Mouse (Mus musculus) midbrain, embryonic 12.5 days (tissue): ENCODE measurements at regions not wholly inside any gene's neighbourhood (a gene's known extent, or its start where the extent isn't known, plus 50 kb on each side); places are given as distances from the start of the nearest gene placed in this dataset.
A peak's percentile ranks its signal among the peaks of the same experiment; 100 is the strongest.

Experiments used
- ATAC-seq: fragments of 200-750 bp; cut with Nextera tagmentation; 2 replicates; pipeline ENCODE4 v1.8.0; 2017; ENCODE audit warnings: low read depth, moderate TSS enrichment, moderate library complexity; ENCODE audit not compliant: low FRiP score
- H3K27ac ChIP-seq: fragments of 300-500 bp; sonication (generic); replicated peaks from 2 replicates; pipeline ENCODE4 v1.5.1; 2016; ENCODE audit warnings: mild to moderate bottlenecking
- H3K27me3 ChIP-seq: fragments of 300-500 bp; sonication (generic); 2 replicates; pipeline ENCODE4 v1.6.1; 2016; ENCODE audit warnings: mild to moderate bottlenecking
- H3K36me3 ChIP-seq: fragments of 300-500 bp; sonication (generic); 2 replicates; pipeline ENCODE4 v1.6.1; 2016
- H3K4me1 ChIP-seq: fragments of 300-500 bp; sonication (generic); 2 replicates; pipeline ENCODE4 v1.6.1; 2016
- H3K4me2 ChIP-seq: fragments of 300-500 bp; sonication (generic); replicated peaks from 2 replicates; pipeline ENCODE4 v1.6.1; 2016; ENCODE audit warnings: mild to moderate bottlenecking, moderate library complexity
- H3K4me3 ChIP-seq: fragments of 300-500 bp; sonication (generic); 2 replicates; pipeline ENCODE4 v1.5.1; 2016; ENCODE audit warnings: mild to moderate bottlenecking
- H3K9ac ChIP-seq: fragments of 300-500 bp; sonication (generic); replicated peaks from 2 replicates; pipeline ENCODE4 v1.6.1; 2016; ENCODE audit warnings: mild to moderate bottlenecking, moderate library complexity
- H3K9me3 ChIP-seq: fragments of 300-500 bp; sonication (generic); 2 replicates; pipeline ENCODE4 v1.6.1; 2016; ENCODE audit warnings: mild to moderate bottlenecking
- WGBS: fragments of 180-500 bp; shearing (Covaris S2); methylation state at CpG from one replicate; pipeline ENCODE4 v1.1.7; 2016; 5-methylcytosine and 5-hydroxymethylcytosine counted together

DNA sequence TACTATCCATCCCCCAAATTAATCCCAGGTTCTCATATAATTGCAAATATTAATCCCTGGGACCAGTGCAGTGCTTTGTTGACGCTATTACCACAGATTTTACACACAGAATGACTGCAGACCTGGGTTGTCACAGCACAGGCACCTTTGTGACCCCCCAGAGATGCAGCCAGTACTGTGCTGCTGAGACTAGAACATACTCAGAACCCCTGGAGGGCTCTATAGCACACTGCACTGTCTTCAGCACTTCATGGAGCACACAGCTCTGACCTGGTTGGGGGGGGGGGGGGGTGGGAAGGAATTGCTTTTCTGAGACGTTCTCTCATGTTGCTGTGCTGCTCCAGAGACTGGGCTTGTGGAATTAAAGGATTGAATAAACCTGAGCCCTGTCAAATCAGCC is 154.9 kb upstream of the Gm34302 start:
- H3K9me3 ChIP-seq: no peaks in the 10 kb centered on the region
- H3K27ac ChIP-seq: no peak overlapping the region
- no peaks in the 10 kb centered on the region for H3K4me1 ChIP-seq
- ATAC-seq: peak; percentile 78; the same call in 1 of the 2 replicates
- H3K4me3 ChIP-seq: no peak overlapping the region
- H3K36me3 ChIP-seq: no peaks in the 10 kb centered on the region
- 33% methylated on average over 2 of the region's 2 CpGs for WGBS
- H3K4me2 ChIP-seq: no peak overlapping the region
- H3K27me3 ChIP-seq: no peaks in the 10 kb centered on the region
- no peak overlapping the region for H3K9ac ChIP-seq

DNA sequence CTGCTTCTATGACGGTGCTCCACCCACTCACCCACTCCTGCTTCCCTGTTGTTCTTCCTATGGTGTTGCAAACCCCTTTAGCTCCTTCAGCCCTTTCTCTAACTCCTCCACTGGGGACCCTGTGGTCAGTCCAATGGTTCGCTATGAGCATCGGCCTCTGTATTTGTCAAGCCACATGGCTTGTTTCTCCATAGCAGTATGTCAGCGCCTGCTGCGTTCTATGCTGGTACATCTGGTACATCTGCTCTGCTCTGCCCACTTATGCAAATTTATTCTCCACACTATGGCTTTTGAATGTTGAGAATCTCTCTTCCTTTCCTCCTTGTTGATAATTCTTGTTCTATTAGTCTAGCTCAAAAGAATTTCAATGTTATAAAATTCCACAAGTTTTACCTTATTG is 154.2 kb upstream of the Gm34302 start:
- H3K4me3 ChIP-seq: no peak overlapping the region
- ATAC-seq: 0 out of 2 replicates have a peak, but pooled peaks have one; percentile 27
- H3K4me2 ChIP-seq: no peak overlapping the region
- WGBS: 68% methylated on average over 5 of the region's 5 CpGs
- H3K36me3 ChIP-seq: no peaks in the 10 kb centered on the region
- H3K9ac ChIP-seq: no peak overlapping the region
- H3K4me1 ChIP-seq: no peaks in the 10 kb centered on the region
- no peaks in the 10 kb centered on the region for H3K27me3 ChIP-seq
- no peak overlapping the region for H3K27ac ChIP-seq
- H3K9me3 ChIP-seq: no peaks in the 10 kb centered on the region

- H3K9ac ChIP-seq: no peak overlapping the region
- no peaks in the 10 kb centered on the region for H3K4me1 ChIP-seq
- H3K4me3 ChIP-seq: no peak overlapping the region
- no peak for ATAC-seq
- H3K9me3 ChIP-seq: no peaks in the 10 kb centered on the region
- WGBS: 78% methylated on average over 5 of the region's 5 CpGs
- H3K27me3 ChIP-seq: no peaks in the 10 kb centered on the region
- H3K36me3 ChIP-seq: no peaks in the 10 kb centered on the region
- H3K4me2 ChIP-seq: no peak overlapping the region
- H3K27ac ChIP-seq: no peak overlapping the region
Measured at GRCm38 (mm10) chr3:63627724-63628123, 144.0 kb upstream of the Gm34302 start.

DNA sequence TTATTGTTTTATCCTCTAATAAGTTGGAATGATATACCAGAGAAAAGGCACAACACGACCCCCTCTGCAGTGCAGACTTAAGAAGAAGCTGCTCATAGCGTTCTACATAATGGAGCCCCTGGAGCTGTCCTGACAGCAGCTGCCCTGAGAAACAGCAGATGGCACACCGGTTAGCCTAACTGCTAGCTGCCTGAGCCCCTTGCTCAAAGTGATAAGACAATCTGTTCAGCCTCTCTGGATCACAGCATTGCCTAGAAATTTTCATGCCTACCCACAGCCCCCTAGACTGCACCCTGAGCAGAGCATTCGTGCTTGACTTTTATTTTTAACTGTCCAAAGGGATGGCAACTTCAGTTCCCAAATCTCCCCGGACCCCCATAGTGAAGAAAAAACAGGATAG is 132.4 kb upstream of the Gm34302 start:
- ATAC-seq: peak; percentile 89
- no peaks in the 10 kb centered on the region for H3K27me3 ChIP-seq
- 0 out of 2 replicates have a peak overlapping the region, but pooled peaks have one; percentile 0 for H3K27ac ChIP-seq
- H3K36me3 ChIP-seq: no peaks in the 10 kb centered on the region
- H3K4me2 ChIP-seq: no peak overlapping the region
- H3K9me3 ChIP-seq: no peaks in the 10 kb centered on the region
- 31% methylated on average over 5 of the region's 5 CpGs for WGBS
- no peak overlapping the region for H3K4me3 ChIP-seq
- no peak overlapping the region for H3K9ac ChIP-seq
- 0 out of 2 replicates have a peak, but pooled peaks cover 4% of the 10 kb centered on the region for H3K4me1 ChIP-seq

GRCm38 (mm10) chr3:63613652-63614051 is 130.0 kb upstream of the Gm34302 start:
- WGBS: 18% methylated on average over 1 of the region's 1 CpGs
- H3K4me1 ChIP-seq: peaks cover 16% of the 10 kb centered on the region; the same call in 1 of the 2 replicates
- H3K4me3 ChIP-seq: no peak overlapping the region
- H3K9ac ChIP-seq: no peak overlapping the region
- no peak for ATAC-seq
- no peak overlapping the region for H3K27ac ChIP-seq
- no peak overlapping the region for H3K4me2 ChIP-seq
- no peaks in the 10 kb centered on the region for H3K36me3 ChIP-seq
- peaks cover 5% of the 10 kb centered on the region; the same call in 1 of the 2 replicates for H3K27me3 ChIP-seq
- no peaks in the 10 kb centered on the region for H3K9me3 ChIP-seq

GRCm38 (mm10) chr3:63612767-63613363 is 129.2 kb upstream of the Gm34302 start:
- Histone ChIP-seq H3K27me3 (peaks cover 5% of the 10 kb centered on the region; the same call in 1 of the 2 replicates), H3K9ac (no peak overlapping the region), H3K9me3 (no peaks in the 10 kb centered on the region), H3K4me1 (peaks cover 16% of the 10 kb centered on the region; the same call in 1 of the 2 replicates), H3K4me2 (no peak overlapping the region), H3K27ac (no peak overlapping the region), H3K36me3 (no peaks in the 10 kb centered on the region), H3K4me3 (no peak overlapping the region)
- WGBS: 68% methylated on average over 3 of the region's 3 CpGs
- no peak for ATAC-seq

DNA sequence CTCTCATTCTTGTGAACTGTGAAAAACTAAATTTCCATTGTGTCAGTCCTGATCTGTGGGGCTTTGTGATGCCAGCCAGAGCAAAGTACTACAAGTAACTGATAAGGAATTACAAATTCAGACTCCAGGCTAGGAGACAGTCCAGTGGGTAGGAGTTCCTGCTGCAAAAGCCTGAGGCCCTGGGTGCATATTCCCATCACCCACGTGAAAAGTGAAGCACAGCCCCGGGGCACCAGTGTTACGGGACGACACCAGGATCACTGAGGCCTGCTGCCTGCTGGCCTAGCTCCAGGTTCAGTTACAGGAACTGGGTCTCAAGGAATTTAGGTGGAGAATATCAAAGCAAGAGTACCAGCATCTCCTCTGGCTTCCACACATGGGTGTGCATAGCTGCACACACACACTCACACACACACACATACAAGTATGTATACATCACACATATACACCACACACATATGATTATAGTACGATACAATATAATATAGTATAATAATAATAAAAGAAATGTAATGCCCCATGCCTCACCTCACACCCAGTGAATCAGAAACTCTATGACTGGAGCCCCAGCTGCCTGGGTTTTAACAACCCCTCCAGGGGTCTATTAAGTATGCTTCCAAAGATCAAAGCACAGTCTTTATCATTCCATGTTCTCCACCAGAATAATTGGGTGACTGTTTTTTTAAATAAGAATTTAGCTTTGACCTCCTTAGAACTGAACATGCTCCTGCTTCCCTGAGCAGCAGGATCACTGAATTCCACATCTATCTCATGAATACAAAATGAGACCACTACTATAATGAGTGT is 126.6 kb upstream of the Gm34302 start:
- H3K9ac ChIP-seq: no peak overlapping the region
- H3K36me3 ChIP-seq: no peaks in the 10 kb centered on the region
- peaks cover 11% of the 10 kb centered on the region; the same call in 1 of the 2 replicates for H3K4me1 ChIP-seq
- H3K4me2 ChIP-seq: no peak overlapping the region
- ATAC-seq: peak; percentile 72
- 47% methylated on average over 5 of the region's 5 CpGs for WGBS
- no peak overlapping the region for H3K27ac ChIP-seq
- no peak overlapping the region for H3K4me3 ChIP-seq
- H3K9me3 ChIP-seq: no peaks in the 10 kb centered on the region
- peaks cover 5% of the 10 kb centered on the region; the same call in 1 of the 2 replicates for H3K27me3 ChIP-seq

DNA sequence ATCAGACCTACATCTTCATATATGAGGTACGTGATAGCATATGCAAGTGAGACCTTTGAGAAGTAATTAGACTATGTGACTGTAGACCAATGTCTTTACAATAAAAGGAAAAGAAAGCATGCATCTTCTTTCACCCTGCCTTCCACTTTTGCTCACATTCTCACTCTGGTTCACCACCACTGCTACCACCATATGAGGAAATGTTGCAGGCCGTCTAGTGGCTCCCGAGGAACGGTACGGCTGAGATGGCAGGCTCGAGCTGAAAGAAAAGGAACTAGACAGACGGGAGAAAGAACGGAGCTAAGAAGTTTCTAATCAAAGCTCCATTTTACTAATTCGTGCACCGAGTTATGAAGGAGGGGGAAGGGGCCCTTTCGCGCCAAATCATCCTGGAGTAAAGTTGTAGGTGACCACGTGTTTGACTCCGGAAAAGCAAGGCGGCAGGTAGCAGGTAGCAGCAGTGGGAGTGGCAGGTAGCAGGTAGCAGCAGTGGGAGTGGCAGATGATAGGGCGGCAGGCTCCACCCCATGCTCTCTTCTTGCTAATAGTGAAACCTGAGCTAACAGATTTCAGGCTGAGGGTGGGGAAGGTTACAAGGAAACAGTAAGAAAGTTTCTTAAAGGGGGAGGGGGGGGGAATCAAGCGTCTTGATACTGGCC is 125.9 kb upstream of the Gm34302 start:
- ATAC-seq: peak; percentile 32; the same call in 1 of the 2 replicates
- WGBS: 29% methylated on average over 17 of the region's 17 CpGs
- Histone ChIP-seq H3K27ac (no peak overlapping the region), H3K4me1 (peaks cover 11% of the 10 kb centered on the region; the same call in 1 of the 2 replicates), H3K4me2 (no peak overlapping the region; the same call in 1 of the 2 replicates), H3K4me3 (no peak overlapping the region), H3K9me3 (no peaks in the 10 kb centered on the region), H3K36me3 (no peaks in the 10 kb centered on the region), H3K9ac (no peak overlapping the region), H3K27me3 (peaks cover 5% of the 10 kb centered on the region; the same call in 1 of the 2 replicates)

GRCm38 (mm10) chr3:63582717-63583696 is 99.3 kb upstream of the Gm34302 start:
- no peaks in the 10 kb centered on the region for H3K36me3 ChIP-seq
- no peak overlapping the region for H3K9ac ChIP-seq
- no peaks in the 10 kb centered on the region for H3K9me3 ChIP-seq
- no peak overlapping the region for H3K4me2 ChIP-seq
- WGBS: 85% methylated on average over 15 of the region's 15 CpGs
- no peak overlapping the region for H3K4me3 ChIP-seq
- H3K27ac ChIP-seq: no peak overlapping the region
- H3K27me3 ChIP-seq: no peaks in the 10 kb centered on the region
- peak; percentile 52; the same call in 1 of the 2 replicates for ATAC-seq
- H3K4me1 ChIP-seq: no peaks in the 10 kb centered on the region

GRCm38 (mm10) chr3:63582180-63582579 is 98.5 kb upstream of the Gm34302 start:
- Histone ChIP-seq H3K9ac (no peak overlapping the region), H3K27me3 (no peaks in the 10 kb centered on the region), H3K9me3 (no peaks in the 10 kb centered on the region), H3K4me3 (no peak overlapping the region), H3K36me3 (no peaks in the 10 kb centered on the region), H3K4me1 (no peaks in the 10 kb centered on the region), H3K4me2 (no peak overlapping the region), H3K27ac (no peak overlapping the region)
- WGBS: 78% methylated on average over 6 of the region's 6 CpGs
- no peak for ATAC-seq
